Mouse (Mus musculus) c-Kit-negative CD71-positive TER-119-positive erythroid progenitor cells, embryonic 14.5 days (primary cell): ENCODE results near the gene Hoxb4.

Source experiments
- DNase-seq: peaks from one replicate; pipeline ENCODE4 v3.0.0-alpha.2; 2013; ENCODE audit warnings: low read depth, low spot score

The Hoxb4 gene

GRCm38 (mm10) chr11:96333241-96334001 lies 15.4 kb downstream of the Hoxb4 start:
- DNase-seq, result no peak

GRCm38 (mm10) chr11:96334002-96334364 lies 15.9 kb downstream of the Hoxb4 start:
- no peak for DNase-seq

- DNase-seq, result no peak
Observed at GRCm38 (mm10) chr11:96334998-96335397, 16.9 kb downstream of the Hoxb4 start.

- DNase-seq, result no peak
Observed at GRCm38 (mm10) chr11:96336597-96336996, 18.5 kb downstream of the Hoxb4 start.

GRCm38 (mm10) chr11:96337026-96337425 lies 19.0 kb downstream of the Hoxb4 start:
- no peak for DNase-seq

- no peak for DNase-seq
Observed at GRCm38 (mm10) chr11:96338957-96339855, 21.1 kb downstream of the Hoxb4 start.

GRCm38 (mm10) chr11:96340698-96341365 lies 22.8 kb downstream of the Hoxb4 start:
- no peak for DNase-seq

- DNase-seq, result no peak
Observed at GRCm38 (mm10) chr11:96341701-96342575, 23.9 kb downstream of the Hoxb4 start.

GRCm38 (mm10) chr11:96342576-96342930 lies 24.5 kb downstream of the Hoxb4 start:
- no peak for DNase-seq

- DNase-seq, result no peak
Observed at GRCm38 (mm10) chr11:96343206-96343745, 25.2 kb downstream of the Hoxb4 start.

GRCm38 (mm10) chr11:96344061-96344877 lies 26.2 kb downstream of the Hoxb4 start:
- DNase-seq, result no peak

- no peak for DNase-seq
Observed at GRCm38 (mm10) chr11:96344878-96345159, 26.8 kb downstream of the Hoxb4 start.

- no peak for DNase-seq
Observed at GRCm38 (mm10) chr11:96345220-96345892, 27.3 kb downstream of the Hoxb4 start.

GRCm38 (mm10) chr11:96345893-96346806 lies 28.1 kb downstream of the Hoxb4 start:
- DNase-seq, result no peak

GRCm38 (mm10) chr11:96346916-96347520 lies 29.0 kb downstream of the Hoxb4 start:
- no peak for DNase-seq

GRCm38 (mm10) chr11:96347717-96348116 lies 29.6 kb downstream of the Hoxb4 start:
- DNase-seq, result no peak

GRCm38 (mm10) chr11:96348141-96348928 lies 30.3 kb downstream of the Hoxb4 start:
- DNase-seq, result no peak
